Mouse (Mus musculus): ENCODE measurements at regions not wholly inside any gene's neighbourhood (a gene's known extent, or its start where the extent isn't known, plus 50 kb on each side); places are given as distances from the start of the nearest gene placed in this dataset.

DNA sequence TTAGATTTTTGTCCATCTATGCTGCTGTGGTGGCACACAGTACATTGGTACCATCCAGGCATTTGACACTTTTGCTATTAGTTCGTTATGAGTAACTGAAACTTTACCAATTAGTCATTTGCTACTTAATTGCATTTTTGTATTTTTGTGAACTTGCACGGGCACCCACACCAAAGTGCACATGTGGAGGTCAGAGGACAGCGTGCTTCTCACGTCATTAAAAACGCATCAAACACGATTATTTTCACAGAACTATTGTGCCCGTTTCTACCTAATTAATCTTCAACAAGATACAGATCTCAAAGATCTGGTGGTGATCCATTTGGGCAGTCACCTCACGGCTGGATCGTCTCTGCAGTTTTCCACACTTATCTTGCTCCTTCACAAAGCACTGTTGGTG lies 105.1 kb downstream of the Rpl14 start:
- Histone ChIP-seq H3K27me3 (ENCODE audit: control insufficient read depth in 1 of 2, insufficient read depth in 2 of 2, low read length in 2 of 2) (no peaks in the 10 kb centered on the region), H3K36me3 (ENCODE audit: control insufficient read depth in 1 of 2, insufficient read depth in 2 of 2, low read length in 2 of 2) (no peaks in the 10 kb centered on the region), H3K27ac (ENCODE audit: control insufficient read depth, low read depth, low read length) (no peak overlapping the region), H3K79me2 (ENCODE audit: control insufficient read depth, insufficient read depth, low read length, poor library complexity) (no peaks in the 10 kb centered on the region), H3K4me3 (ENCODE audit: control insufficient read depth in 1 of 2, insufficient read depth in 1 of 2, low read depth in 2 of 2, low read length in 2 of 2) (no peak overlapping the region), H3K9ac (ENCODE audit: control insufficient read depth, low read depth, low read length, poor library complexity, severe bottlenecking) (no peak overlapping the region), H3K9me3 (replicated peaks; ENCODE audit: insufficient read depth, low read length) (no peaks in the 10 kb centered on the region), H3K4me1 (ENCODE audit: control insufficient read depth in 1 of 2, insufficient read depth in 2 of 2, low read length in 2 of 2) (no peaks in the 10 kb centered on the region)
- no peak for TF ChIP-seq BHLHE40 (IDR thresholded peaks at IDR 0.05; ENCODE audit: borderline replicate concordance, low read depth, low read length)
- TF ChIP-seq NELFE (IDR thresholded peaks at IDR 0.05; ENCODE audit: low read depth, low read length) = no peak
- no peak for TF ChIP-seq ELF1 (IDR thresholded peaks at IDR 0.05; ENCODE audit: low read depth, low read length)
- no peak for TF ChIP-seq USF2 (IDR thresholded peaks at IDR 0.05; ENCODE audit: borderline replicate concordance in 1 of 2, insufficient read depth in 1 of 2, low read depth in 1 of 2, low read length in 2 of 2)
- TF ChIP-seq POLR2AphosphoS5 (IDR thresholded peaks at IDR 0.05; ENCODE audit: borderline replicate concordance, low read depth, low read length) = no peak
- TF ChIP-seq MAX (IDR thresholded peaks at IDR 0.05; ENCODE audit: low read length) = no peak
- no peak for TF ChIP-seq MYC (IDR thresholded peaks at IDR 0.05; ENCODE audit: low read depth, low read length)
- no peak for DNase-seq (ENCODE audit: low read depth, low spot score)

- Histone ChIP-seq H3K27ac (ENCODE audit: control insufficient read depth, low read depth, low read length) (no peak overlapping the region), H3K79me2 (ENCODE audit: control insufficient read depth, insufficient read depth, low read length, poor library complexity) (no peaks in the 10 kb centered on the region), H3K36me3 (ENCODE audit: control insufficient read depth in 1 of 2, insufficient read depth in 2 of 2, low read length in 2 of 2) (no peaks in the 10 kb centered on the region), H3K27me3 (ENCODE audit: control insufficient read depth in 1 of 2, insufficient read depth in 2 of 2, low read length in 2 of 2) (no peaks in the 10 kb centered on the region), H3K4me1 (ENCODE audit: control insufficient read depth in 1 of 2, insufficient read depth in 2 of 2, low read length in 2 of 2) (no peaks in the 10 kb centered on the region), H3K9ac (ENCODE audit: control insufficient read depth, low read depth, low read length, poor library complexity, severe bottlenecking) (no peak overlapping the region), H3K9me3 (replicated peaks; ENCODE audit: insufficient read depth, low read length) (no peaks in the 10 kb centered on the region), H3K4me3 (ENCODE audit: control insufficient read depth in 1 of 2, insufficient read depth in 1 of 2, low read depth in 2 of 2, low read length in 2 of 2) (no peak overlapping the region)
- DNase-seq (ENCODE audit: low read depth, low spot score) = no peak
- TF ChIP-seq EP300 (IDR thresholded peaks at IDR 0.05; ENCODE audit: low read depth in 1 of 2, low read length in 2 of 2) (no peak), TBP (IDR thresholded peaks at IDR 0.05; ENCODE audit: low read depth, low read length) (no peak), ETS1 (IDR thresholded peaks at IDR 0.05; ENCODE audit: low read depth, low read length) (no peak), MAZ (IDR thresholded peaks at IDR 0.05; ENCODE audit: low read depth, low read length) (no peak), POLR2A (IDR thresholded peaks at IDR 0.05; ENCODE audit: control insufficient read depth in 1 of 2, insufficient read depth in 1 of 2, low read depth in 1 of 2, low read length in 2 of 2, poor library complexity in 1 of 2) (no peak), NRF1 (IDR thresholded peaks at IDR 0.05; ENCODE audit: insufficient read depth, low read depth, low read length, poor library complexity, severe bottlenecking) (no peak), SIN3A (IDR thresholded peaks at IDR 0.05; ENCODE audit: low read length) (no peak), RAD21 (IDR thresholded peaks at IDR 0.05; ENCODE audit: low read depth, low read length) (no peak), ZKSCAN1 (IDR thresholded peaks at IDR 0.05; ENCODE audit: low read depth, low read length) (no peak), MAFK (IDR thresholded peaks at IDR 0.05; ENCODE audit: borderline replicate concordance, low read depth, low read length) (no peak)
These were observed 105.5 kb downstream of the Rpl14 start for GRCm38 (mm10) chr9:120676771-120677170.
